Mouse (Mus musculus) ES-CJ7 (cell line): ENCODE data around the gene Gng12.
"Not testable (repeated sequence)": the region's sequence is repeated elsewhere in the genome, so short reads cannot be mapped to it uniquely, and the experiment has no call there.

ENCODE experiments used
- DNase-seq: peaks from one replicate; pipeline ENCODE4 v3.0.0; 2011; ENCODE audit warnings: low read depth, low spot score

Gng12 gene

DNA sequence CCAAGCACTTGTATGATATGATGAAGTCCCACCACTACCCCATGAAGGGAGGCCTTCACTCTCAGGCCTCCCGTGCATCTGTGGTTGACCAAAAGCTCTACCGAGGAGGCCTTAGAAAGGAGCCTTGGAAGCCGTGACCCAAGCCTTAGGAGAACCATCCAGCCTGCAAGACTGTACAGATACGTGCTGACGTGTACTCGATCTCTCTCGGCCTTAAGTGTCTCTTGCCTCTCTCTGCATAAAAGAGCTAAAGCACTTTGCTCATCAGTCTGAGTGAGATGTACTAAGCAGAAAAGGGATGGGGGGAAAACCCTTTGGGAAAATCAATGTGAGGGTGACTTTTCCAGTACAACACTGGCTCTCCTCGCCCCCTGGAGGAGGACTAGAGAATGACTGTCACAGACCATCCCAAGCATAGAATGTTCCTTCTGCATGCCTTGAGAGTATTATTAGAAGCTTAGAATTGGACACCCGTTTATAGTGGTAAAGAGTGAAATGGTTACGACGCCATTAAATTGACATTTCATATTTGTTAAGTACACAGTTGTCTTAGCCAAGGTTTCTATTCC lies 59.0 kb downstream of the Gng12 start:
- peak; percentile 43 for DNase-seq

DNA sequence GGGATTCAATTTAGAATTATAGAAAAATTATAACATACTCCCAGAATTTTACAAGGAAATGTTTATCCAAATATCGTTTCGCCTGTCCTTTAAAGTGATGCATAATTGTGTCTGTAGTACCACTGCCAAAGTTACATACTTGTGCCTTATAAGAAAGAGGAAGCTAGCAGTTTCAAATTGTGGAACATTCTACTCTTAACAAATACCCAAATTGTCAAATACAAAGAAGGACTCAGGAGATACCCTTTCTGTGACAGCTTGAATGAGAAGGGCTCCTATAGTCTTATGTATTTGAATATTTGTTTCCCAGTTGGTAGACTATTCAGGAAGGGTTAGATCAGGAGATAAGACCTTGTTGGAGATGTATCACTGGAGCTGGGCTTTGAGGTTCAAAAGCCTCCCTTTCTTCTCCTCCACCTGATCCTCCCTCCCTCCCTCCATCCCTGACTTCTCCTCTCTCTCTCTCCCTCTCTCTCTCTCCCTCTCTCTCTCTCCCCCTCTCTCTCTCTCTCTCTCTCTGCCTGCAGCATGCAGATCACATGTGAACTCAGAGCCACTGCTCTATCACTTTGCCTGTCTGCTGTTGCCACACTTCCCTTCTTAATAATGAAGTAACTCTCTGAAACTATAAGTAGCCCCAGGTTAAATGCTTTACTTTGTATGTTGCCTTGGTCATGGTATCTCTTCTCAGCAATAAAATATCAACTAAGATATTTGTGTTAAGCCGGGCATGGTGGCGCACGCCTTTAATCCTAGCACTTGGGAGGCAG lies 62.5 kb downstream of the Gng12 start:
- DNase-seq, result no peak

GRCm38 (mm10) chr6:66962582-66963043 lies 66.4 kb downstream of the Gng12 start:
- DNase-seq, result peak; percentile 75

DNA sequence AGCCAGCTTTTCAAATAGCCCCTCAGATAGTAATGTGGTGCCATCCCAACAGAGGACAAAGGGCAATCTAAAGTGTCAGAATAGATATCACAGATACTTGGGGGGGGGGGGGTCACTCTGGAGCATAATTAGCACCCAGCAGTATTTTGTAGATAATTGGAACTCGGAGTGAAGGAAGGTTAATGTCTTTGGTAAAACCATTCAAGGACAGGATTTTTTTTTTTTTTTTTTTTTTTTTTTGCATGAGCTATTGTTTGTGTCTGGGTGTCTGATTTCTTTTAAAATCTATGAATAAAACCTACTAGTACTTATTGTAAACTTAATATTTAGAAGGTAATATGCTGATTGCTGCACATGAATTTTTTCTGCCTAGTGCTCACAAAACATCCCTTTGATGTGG lies 66.9 kb downstream of the Gng12 start:
- DNase-seq, result no peak

GRCm38 (mm10) chr6:66963651-66964050 lies 67.5 kb downstream of the Gng12 start:
- not testable (repeated sequence) for DNase-seq

GRCm38 (mm10) chr6:66964222-66964621 lies 68.0 kb downstream of the Gng12 start:
- DNase-seq, result no peak

DNA sequence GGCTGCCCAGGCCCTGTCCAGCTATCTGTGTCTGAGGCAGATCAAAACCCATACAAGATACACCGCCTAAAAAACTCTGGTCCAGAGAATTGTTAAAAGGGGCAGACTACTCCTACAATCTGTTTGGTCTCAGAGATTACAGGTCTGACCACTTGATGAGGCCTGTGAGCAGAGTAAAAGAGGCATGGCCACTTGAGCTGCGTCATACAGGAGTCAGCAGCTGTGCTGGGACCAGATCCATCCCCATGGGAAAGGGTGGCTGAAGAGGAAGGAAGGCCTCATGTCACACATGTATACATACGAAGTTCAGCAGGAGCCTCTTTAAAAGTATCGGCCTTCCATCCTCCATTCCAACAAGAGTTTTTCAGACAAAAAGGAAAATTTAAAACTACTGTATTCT lies 69.0 kb downstream of the Gng12 start:
- DNase-seq, result no peak

- DNase-seq, result no peak
These were observed 71.6 kb downstream of the Gng12 start for GRCm38 (mm10) chr6:66967788-66968187.

DNA sequence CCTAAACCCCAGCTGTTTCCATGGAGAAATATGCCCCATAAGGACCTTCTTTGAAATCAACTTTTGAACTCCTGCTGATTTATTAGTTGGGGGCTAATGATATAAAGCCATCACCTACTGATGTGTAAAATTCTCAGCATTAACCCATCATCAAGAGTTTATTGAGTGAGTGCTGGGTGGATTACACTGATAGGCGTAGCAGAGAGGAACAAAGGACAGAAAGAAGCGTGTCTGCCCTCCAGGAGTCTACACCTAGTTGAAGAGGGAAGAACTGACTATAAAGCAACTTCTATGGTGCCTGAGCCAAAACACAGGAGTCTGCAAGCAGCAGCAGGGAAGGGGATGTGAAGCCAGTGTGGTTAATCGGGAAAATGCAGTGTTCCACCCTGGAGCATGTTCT lies 73.2 kb downstream of the Gng12 start:
- no peak for DNase-seq

GRCm38 (mm10) chr6:66972300-66972699 lies 76.1 kb downstream of the Gng12 start:
- no peak for DNase-seq

- DNase-seq, result no peak
These were observed 77.0 kb downstream of the Gng12 start for GRCm38 (mm10) chr6:66973180-66973579.

DNA sequence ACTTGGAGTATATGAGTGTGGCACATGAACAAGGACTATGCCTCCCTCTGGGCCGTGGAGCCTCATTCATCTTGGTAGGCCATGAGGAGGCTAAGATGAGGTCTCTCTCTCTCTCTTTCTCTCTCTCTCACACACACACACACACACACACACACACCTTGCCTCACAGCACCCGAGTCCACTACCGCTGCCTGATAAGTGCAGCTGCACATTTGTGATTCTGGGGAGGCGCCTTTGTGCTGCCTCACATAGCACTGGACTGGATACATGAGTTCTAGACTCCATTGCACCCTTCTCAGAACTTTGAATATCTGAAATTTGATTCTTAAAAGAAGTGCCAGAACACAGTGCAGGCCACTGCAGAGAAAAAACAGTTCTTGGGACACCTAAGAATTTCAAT lies 79.3 kb downstream of the Gng12 start:
- no peak for DNase-seq

DNA sequence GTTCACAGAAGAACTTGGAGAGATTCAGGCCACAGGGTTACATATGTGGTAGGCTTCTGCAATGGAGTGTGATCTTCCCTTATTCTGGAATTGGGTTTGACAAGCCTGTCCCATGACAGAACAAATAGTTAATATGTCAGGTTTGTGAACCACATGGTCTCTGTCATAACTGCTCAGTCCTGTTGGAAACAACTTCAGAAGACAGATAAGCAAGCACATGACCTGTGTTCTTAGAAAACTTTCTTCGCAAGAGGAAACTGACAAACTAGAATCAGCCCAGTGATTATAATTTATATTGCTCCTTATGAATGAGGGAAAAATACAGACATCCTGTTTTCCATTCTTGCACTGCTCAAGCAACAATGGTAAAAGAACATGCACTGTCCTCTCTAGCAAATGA lies 83.0 kb downstream of the Gng12 start:
- DNase-seq, result no peak

GRCm38 (mm10) chr6:66980040-66980439 lies 83.8 kb downstream of the Gng12 start:
- DNase-seq, result no peak

DNA sequence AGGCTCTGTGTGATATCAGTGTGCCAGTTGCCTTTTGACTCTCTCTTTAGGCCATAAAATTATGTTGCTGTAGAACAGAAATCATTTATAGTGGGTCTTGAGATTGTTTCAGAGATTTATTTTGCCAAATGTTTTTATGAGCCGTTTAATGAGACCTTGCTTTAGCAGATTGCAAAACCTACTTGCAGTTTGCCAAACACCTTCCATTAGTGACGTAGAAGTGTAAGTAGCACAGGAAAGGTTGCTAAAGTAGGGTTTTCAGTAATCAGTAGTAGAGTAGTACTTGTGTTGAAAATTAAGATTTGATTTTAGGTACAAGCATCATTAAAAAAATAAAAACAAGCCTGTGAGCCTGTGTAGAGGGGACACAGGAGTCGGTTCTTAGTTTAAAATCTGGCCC lies 85.2 kb downstream of the Gng12 start:
- DNase-seq, result no peak

DNA sequence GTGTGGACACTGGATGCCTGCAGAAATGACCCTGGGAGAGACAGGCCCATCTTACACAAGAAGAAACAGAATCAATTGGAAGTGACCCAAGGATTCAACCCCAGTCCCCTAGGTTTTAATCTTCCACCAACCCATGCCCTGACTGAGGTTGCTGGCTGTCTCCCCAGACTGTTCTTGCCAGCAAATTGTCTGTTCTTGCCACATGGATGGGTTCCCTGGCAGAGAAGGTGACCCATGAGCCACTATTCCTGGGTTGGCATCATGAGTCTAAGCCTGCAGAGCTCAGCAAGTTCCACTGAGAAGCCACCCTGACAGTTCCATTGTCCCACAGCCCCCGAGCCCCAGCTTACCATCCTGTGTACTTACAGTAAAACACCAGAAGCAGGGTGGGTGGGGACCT lies 85.7 kb downstream of the Gng12 start:
- DNase-seq, result no peak

GRCm38 (mm10) chr6:66984079-66984478 lies 87.9 kb downstream of the Gng12 start:
- no peak for DNase-seq

DNA sequence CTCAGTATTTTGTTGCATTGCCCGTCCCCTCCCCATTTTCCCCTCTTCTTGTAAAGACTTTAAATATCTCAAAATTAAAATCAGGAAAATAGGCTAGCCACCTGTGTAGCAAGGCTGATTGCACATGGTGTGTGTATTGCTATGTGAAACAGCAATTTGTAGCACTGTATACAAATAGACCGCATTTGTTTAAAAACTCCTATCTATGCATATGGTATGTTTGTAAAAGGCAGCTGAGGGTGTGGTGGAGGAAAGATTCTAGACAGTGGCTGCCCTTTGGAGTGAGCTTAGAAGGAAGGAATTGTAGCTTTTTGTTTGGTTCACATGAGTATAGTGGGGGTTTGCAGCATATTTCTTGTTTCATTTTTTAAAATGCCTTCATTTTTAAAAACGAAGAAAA lies 88.5 kb downstream of the Gng12 start:
- no peak for DNase-seq

DNA sequence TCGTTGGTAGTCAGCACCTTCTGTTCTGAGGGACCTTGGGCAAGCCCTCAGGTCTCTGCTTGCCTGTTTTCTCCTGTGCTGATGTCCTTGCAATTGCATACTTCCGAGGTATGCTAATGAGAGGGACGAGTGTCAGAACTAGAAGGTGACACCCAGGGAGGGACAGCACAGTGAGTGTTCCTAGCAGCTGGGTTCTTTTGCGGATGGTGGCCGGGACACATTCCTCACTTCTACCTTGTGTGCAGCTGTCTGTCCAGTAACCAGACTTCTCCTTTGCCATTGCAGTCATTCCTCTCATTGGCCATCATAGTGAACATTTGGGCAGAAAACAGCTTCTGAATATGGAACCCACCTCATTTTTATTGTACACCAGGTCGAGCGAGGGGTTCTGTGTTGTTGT lies 89.3 kb downstream of the Gng12 start:
- DNase-seq, result peak; percentile 29

GRCm38 (mm10) chr6:66986063-66986462 lies 89.9 kb downstream of the Gng12 start:
- DNase-seq, result peak; percentile 39

- no peak for DNase-seq
These were observed 91.4 kb downstream of the Gng12 start for GRCm38 (mm10) chr6:66987643-66988042.

DNA sequence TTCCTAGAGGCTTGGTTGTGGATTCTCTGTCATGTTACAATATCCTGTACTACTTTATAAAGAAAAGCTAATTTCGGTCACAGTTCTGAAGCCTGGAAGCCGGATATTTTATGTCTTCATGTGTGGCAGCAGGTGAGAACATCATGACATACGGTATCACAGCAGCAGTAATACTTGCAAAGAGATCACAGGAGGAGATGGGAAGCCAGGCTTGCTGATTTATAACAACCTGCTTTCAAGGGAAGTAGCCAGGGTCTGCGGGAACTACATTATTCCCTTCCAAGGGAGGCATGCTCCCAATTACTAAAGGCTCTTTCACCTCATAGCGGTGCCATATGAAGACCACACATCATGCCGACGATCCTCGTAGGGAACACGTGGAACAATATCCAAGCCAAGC lies 92.2 kb downstream of the Gng12 start:
- no peak for DNase-seq

- DNase-seq, result no peak
These were observed 92.8 kb downstream of the Gng12 start for GRCm38 (mm10) chr6:66989037-66989436.
